Mouse (Mus musculus): ENCODE measurements around the gene Cx3cr1. TPM values are rescaled to one million over a fixed set of nuclear protein-coding genes. Genes with fewer than 3 reads are reported as not detected.

The Cx3cr1 gene
- polyA plus RNA-seq, 1 experiment from 2014 or later, result 4.1 TPM

DNA sequence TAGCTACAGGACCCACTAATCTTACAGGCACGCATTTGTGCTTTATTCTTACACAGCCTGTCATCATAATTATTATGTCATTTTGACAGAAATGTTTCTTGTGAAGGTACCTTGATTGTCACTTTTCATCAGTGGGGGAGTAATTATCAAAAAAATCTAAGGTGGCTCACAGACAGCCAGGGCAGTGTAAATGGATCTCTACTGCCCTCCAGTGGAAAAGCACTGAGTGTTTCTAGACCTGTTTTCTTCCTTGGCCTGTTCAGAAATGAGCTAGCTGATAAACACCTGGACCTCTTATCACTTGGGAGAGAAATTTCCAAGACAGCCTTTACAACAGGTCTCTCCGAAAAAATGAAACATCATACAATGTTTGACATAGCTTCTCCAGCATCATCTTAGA, 179.0 kb downstream of the Cx3cr1 start:
- no peaks in the 10 kb centered on the region for H3K9me3 ChIP-seq
- no peak for DNase-seq (ENCODE audit: low spot score)
- no peak overlapping the region for H3K4me3 ChIP-seq
- no peaks in the 10 kb centered on the region for H3K27me3 ChIP-seq (ENCODE audit: insufficient read depth, poor library complexity, severe bottlenecking)
- 51% methylated on average over 2 of the region's 2 CpGs for WGBS
- peaks cover 11% of the 10 kb centered on the region for H3K4me1 ChIP-seq
- H3K36me3 ChIP-seq, result no peaks in the 10 kb centered on the region
- H3K27ac ChIP-seq, result no peak overlapping the region

DNA sequence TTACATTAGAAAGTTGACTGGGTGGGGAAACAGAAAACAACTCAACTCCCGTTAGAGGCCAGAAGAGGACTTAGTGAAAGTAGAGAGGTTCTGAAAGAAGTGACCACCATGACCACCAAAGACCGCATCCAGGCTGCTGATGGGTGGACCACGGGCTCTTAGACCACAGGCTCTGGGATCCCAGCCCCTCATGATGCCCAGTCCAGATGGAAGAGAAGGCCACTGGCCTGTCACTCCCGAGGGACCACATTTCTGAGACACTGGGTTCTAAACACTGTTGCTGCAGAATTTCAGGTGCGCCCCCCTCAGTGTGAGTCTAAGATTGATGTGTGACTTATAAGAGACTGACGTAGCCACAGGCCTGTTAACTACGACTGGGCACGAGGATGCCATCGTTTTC, 180.2 kb downstream of the Cx3cr1 start:
- H3K4me1 ChIP-seq, result 0 out of 2 replicates have a peak, but pooled peaks cover 4% of the 10 kb centered on the region
- DNase-seq (ENCODE audit: low spot score), result no peak
- H3K9me3 ChIP-seq, result no peaks in the 10 kb centered on the region
- no peaks in the 10 kb centered on the region for H3K36me3 ChIP-seq
- H3K27ac ChIP-seq, result no peak overlapping the region
- WGBS, result 80% methylated on average over 9 of the region's 9 CpGs
- H3K4me3 ChIP-seq, result no peak overlapping the region
- H3K27me3 ChIP-seq (ENCODE audit: insufficient read depth, poor library complexity, severe bottlenecking), result no peaks in the 10 kb centered on the region

DNA sequence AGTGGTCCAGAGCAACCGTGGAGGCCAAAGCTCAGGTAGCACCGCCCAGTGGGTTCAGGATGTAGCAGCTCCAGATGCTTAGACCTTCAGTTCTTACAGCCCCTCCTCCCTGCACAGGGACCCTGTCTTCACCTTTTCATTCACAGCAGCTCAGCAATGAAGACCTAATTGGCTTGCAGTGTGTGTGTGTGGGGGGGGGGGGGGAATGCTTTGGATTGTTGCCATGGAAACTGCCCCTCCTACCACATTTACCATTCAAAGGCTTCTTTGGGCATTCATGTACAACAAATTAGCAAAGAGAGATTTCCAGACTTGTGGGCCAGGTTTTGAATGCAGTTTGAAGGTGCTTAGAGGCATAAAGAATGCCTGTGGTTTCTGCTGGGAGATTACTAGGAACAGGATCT, 180.8 kb downstream of the Cx3cr1 start:
- 50% methylated on average over 2 of the region's 2 CpGs for WGBS
- no peaks in the 10 kb centered on the region for H3K9me3 ChIP-seq
- no peak overlapping the region for H3K27ac ChIP-seq
- H3K4me3 ChIP-seq, result no peak overlapping the region
- no peaks in the 10 kb centered on the region for H3K36me3 ChIP-seq
- DNase-seq (ENCODE audit: low spot score), result no peak
- H3K27me3 ChIP-seq (ENCODE audit: insufficient read depth, poor library complexity, severe bottlenecking), result no peaks in the 10 kb centered on the region
- 0 out of 2 replicates have a peak, but pooled peaks cover 4% of the 10 kb centered on the region for H3K4me1 ChIP-seq

- Histone ChIP-seq H3K9me3 (no peaks in the 10 kb centered on the region), H3K4me3 (no peak overlapping the region), H3K36me3 (no peaks in the 10 kb centered on the region), H3K4me1 (0 out of 2 replicates have a peak, but pooled peaks cover 4% of the 10 kb centered on the region), H3K27ac (no peak overlapping the region), H3K27me3 (ENCODE audit: insufficient read depth, poor library complexity, severe bottlenecking) (no peaks in the 10 kb centered on the region)
- no peak for DNase-seq (ENCODE audit: low spot score)
- WGBS, result 74% methylated on average over 4 of the region's 4 CpGs
Observed at GRCm38 (mm10) chr9:119887144-119887901, 182.4 kb downstream of the Cx3cr1 start.

DNA sequence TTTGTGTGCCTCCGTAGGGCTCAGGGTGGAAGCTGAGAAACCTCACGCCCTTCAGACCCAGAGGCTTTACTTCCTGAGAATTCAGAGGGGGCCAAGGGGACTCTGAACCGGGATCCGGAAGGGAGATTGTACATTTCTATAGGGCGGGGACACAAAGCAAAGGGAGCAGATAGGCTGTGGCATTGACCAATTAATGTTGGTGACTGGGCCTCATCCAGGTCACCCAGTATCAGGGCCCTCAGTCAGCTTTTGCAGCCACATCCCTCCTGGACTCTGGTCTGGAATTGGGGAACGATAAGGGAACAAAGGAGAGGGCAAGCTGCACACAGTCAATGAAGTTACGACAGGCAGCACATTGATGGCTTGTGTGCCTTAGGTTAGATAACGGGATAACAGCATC, 215.5 kb downstream of the Cx3cr1 start:
- H3K27me3 ChIP-seq (ENCODE audit: insufficient read depth, poor library complexity, severe bottlenecking), result no peaks in the 10 kb centered on the region
- WGBS, result 57% methylated on average over 8 of the region's 8 CpGs
- H3K36me3 ChIP-seq, result no peaks in the 10 kb centered on the region
- no peaks in the 10 kb centered on the region for H3K4me1 ChIP-seq
- H3K9me3 ChIP-seq, result 0 out of 2 replicates have a peak, but pooled peaks cover 3% of the 10 kb centered on the region
- DNase-seq (ENCODE audit: low spot score), result no peak
- no peak overlapping the region for H3K4me3 ChIP-seq
- H3K27ac ChIP-seq, result no peak overlapping the region

DNA sequence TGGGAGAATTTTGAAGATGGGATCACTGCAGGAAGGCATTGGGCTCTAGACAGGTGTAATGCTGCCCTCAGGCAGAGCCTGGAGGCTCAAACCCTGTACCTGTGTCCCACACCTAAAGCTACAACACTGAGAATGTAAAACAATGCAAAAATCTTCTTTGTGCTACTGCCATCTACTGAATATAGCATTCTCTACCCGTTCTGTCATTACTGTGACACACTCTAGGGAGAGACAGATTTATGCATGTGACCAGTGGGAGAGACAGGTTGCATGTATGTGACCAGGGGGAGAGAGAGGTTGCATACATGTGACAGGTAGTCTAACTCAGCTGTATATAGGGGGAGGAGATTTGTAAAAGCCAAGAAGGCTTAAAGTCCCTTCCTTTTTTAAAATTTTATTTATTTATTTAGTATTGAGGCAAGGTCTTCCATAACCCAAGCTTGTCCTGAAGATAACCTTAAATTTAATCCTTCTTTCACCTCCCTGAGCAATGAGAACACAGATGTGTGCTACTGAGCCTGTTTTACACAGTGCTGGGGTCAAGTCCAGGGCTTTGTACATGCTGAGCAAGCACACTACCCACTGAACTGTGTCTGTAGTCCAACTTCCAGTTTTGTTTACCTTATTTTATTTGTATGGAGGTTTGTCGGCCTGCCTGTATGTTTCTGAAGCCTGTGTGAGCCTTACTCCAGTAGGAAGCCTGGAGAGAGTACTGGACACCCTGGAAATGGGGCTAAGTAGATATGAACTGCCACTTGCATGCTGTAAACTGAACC, 216.4 kb downstream of the Cx3cr1 start:
- Histone ChIP-seq H3K27me3 (ENCODE audit: insufficient read depth, poor library complexity, severe bottlenecking) (no peaks in the 10 kb centered on the region), H3K4me1 (no peaks in the 10 kb centered on the region), H3K36me3 (no peaks in the 10 kb centered on the region), H3K27ac (no peak overlapping the region), H3K4me3 (no peak overlapping the region), H3K9me3 (0 out of 2 replicates have a peak, but pooled peaks cover 3% of the 10 kb centered on the region)
- WGBS, result 82% methylated on average over 2 of the region's 2 CpGs
- DNase-seq (ENCODE audit: low spot score), result no peak

DNA sequence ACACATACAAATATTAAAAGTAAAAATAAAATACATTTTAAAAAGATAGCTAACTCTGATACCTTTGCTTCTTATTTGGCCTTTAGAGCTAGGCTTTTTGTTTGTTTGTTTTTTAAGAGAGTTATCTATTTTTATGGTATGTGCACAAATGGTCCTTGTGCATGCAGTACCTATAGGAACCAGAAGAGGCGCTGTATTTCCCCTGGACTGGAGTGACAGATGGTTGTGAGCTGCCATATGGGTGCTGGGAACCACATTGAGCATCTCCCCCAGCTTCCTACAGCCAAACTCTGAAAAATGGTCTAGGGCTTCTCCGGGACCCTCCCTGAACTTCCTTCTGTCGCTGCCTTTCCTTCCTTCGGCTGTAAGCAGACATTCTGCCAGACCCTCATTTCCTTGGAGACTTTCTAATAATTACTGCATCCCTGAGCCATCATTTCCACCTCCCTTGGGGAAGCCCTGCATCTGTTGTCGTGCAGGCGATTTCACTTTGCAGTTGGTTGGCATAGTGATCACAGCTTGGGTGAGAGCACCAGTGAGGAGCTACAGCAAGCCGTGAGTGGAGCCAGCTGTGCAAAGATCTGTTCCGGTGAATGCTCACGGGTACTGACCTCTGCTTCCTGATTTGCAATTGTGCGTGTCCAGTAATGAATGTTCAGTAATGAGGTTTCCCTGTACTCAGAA, 217.2 kb downstream of the Cx3cr1 start:
- Histone ChIP-seq H3K4me1 (no peaks in the 10 kb centered on the region), H3K4me3 (no peak overlapping the region), H3K27me3 (ENCODE audit: insufficient read depth, poor library complexity, severe bottlenecking) (no peaks in the 10 kb centered on the region), H3K9me3 (no peaks in the 10 kb centered on the region), H3K27ac (no peak overlapping the region), H3K36me3 (no peaks in the 10 kb centered on the region)
- DNase-seq (ENCODE audit: low spot score), result no peak
- 74% methylated on average over 10 of the region's 10 CpGs for WGBS

Other genes starting within 250 kb of the Cx3cr1 start
- 0.05 and 0.06 TPM in 2 replicates for gene Scn11a, start 244.4 kb downstream of the Cx3cr1 start, polyA plus RNA-seq (2016; fragmentation: Nextera tagmentation; extraction: Ambion mirVana)
- 49.8 and 53.2 TPM in 2 replicates for gene Wdr48, start 175.0 kb downstream of the Cx3cr1 start, polyA plus RNA-seq (2016; fragmentation: Nextera tagmentation; extraction: Ambion mirVana)
- 26.5 and 26.8 TPM in 2 replicates for gene Gorasp1, start 132.3 kb downstream of the Cx3cr1 start, polyA plus RNA-seq (2016; fragmentation: Nextera tagmentation; extraction: Ambion mirVana)
- gene Ttc21a, start 132.3 kb downstream of the Cx3cr1 start, polyA plus RNA-seq (2016; fragmentation: Nextera tagmentation; extraction: Ambion mirVana), result 0.28 and 0.48 TPM in 2 replicates
- 7.5 and 8.0 TPM in 2 replicates for gene Csrnp1, start 85.2 kb downstream of the Cx3cr1 start, polyA plus RNA-seq (2016; fragmentation: Nextera tagmentation; extraction: Ambion mirVana)
- 41.1 and 90.1 TPM in 2 replicates for gene Xirp1, start 46.3 kb downstream of the Cx3cr1 start, polyA plus RNA-seq (2016; fragmentation: Nextera tagmentation; extraction: Ambion mirVana)
- not detected in 2 replicates for gene Ccr8, start 22.2 kb upstream of the Cx3cr1 start, polyA plus RNA-seq (2016; fragmentation: Nextera tagmentation; extraction: Ambion mirVana)
- gene Slc25a38, start 40.5 kb upstream of the Cx3cr1 start, polyA plus RNA-seq (2016; fragmentation: Nextera tagmentation; extraction: Ambion mirVana), result 39.8 and 42.1 TPM in 2 replicates
- gene Rpsa, start 57.8 kb upstream of the Cx3cr1 start, polyA plus RNA-seq (2016; fragmentation: Nextera tagmentation; extraction: Ambion mirVana), result 1,047 and 1,189 TPM in 2 replicates
- gene Mobp, start 79.8 kb upstream of the Cx3cr1 start, polyA plus RNA-seq (2016; fragmentation: Nextera tagmentation; extraction: Ambion mirVana), result not detected in 2 replicates
- 0.15 and 0.21 TPM in 2 replicates for gene Myrip, start 231.6 kb upstream of the Cx3cr1 start, polyA plus RNA-seq (2016; fragmentation: Nextera tagmentation; extraction: Ambion mirVana)

Measured in heart, embryonic 10.5 days (tissue).